Mouse (Mus musculus): ENCODE results near the gene Rps6ka3.

DNA sequence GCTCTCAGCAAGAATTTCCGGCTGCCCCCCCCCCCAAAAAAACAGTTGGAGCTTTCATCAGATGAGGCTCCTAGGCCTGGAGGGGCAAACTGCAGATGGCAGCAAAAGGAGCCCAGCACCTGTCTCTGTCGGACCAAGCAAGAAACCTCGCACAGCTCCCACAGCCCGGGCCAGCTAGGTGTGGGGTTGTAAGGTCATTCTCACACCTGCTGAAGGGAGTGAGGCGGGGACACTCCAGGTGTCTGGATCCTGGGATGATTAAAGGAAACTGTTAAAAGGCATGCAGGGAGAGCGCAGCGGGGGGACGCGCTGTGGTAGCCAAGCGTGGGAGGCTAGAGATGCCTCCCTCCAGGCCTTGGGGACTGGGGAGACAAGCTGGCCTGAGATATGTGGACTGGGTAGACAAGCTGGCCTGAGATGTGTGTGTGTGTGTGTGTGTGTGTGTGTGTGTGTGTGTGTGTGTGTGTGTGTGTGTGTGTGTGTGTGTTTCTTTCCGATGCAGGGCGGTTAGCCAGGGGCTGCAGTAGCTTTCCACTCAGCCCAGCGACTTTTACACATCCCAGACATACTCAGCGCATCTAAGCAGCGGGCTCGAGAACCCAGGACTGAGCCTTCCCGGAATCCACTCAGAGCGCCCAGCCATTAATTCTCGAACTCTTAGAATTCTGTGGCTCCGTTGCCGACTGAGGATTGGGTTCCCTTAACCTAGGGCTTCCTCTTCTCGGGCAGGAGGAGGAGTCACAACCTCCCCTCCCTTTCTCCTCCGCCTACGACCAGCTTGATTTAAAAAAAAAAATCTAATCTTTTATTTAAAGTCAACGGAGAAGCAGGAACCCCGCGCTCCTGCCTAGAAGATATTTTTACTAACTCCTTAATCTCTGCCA, 44.1 kb downstream of the Rps6ka3 start:
- TF ChIP-seq MAFK (IDR thresholded peaks at IDR 0.05; ENCODE audit: insufficient replicate concordance, low read length) (no peak), EP300 (IDR thresholded peaks at IDR 0.05; ENCODE audit: low read length) (no peak), ZC3H11A (IDR thresholded peaks at IDR 0.05; ENCODE audit: low read depth, low read length) (no peak), CTCF (conservative IDR thresholded peaks at IDR 0.05 in 1 of 2, IDR thresholded peaks at IDR 0.05 in 1 of 2; ENCODE audit: low read depth in 2 of 2, low read length in 2 of 2) (no peak), BHLHE40 (IDR thresholded peaks at IDR 0.05; ENCODE audit: low read depth, low read length) (no peak), JUN (IDR thresholded peaks at IDR 0.05; ENCODE audit: insufficient read depth, low read depth, low read length) (no peak), USF1 (IDR thresholded peaks at IDR 0.05; ENCODE audit: low read depth, low read length) (no peak), HCFC1 (IDR thresholded peaks at IDR 0.05; ENCODE audit: low read depth, low read length) (no peak), CHD2 (IDR thresholded peaks at IDR 0.05; ENCODE audit: low read length) (no peak), POLR2A (IDR thresholded peaks at IDR 0.05; ENCODE audit: low read depth, low read length) (peak; percentile 43), TBP (conservative IDR thresholded peaks at IDR 0.05; ENCODE audit: low read depth, low read length) (no peak)
